Mouse (Mus musculus): ENCODE measurements around the gene Foxl1.

GRCm38 (mm10) chr8:121088281-121088680, 39.5 kb upstream of the Foxl1 start:
- no peak for TF ChIP-seq POLR2A (IDR thresholded peaks at IDR 0.05; ENCODE audit: low read depth, low read length)
- TF ChIP-seq CTCF (conservative IDR thresholded peaks at IDR 0.05 in 1 of 2, IDR thresholded peaks at IDR 0.05 in 1 of 2; ENCODE audit: low read depth in 2 of 2, low read length in 2 of 2) = no peak
- TF ChIP-seq SMC3 (IDR thresholded peaks at IDR 0.05; ENCODE audit: low read depth, low read length) = no peak
- no peak for TF ChIP-seq ZC3H11A (IDR thresholded peaks at IDR 0.05; ENCODE audit: low read depth, low read length)
- no peak for TF ChIP-seq TBP (conservative IDR thresholded peaks at IDR 0.05; ENCODE audit: low read depth, low read length)
- no peak for TF ChIP-seq MEF2A (IDR thresholded peaks at IDR 0.05; ENCODE audit: borderline replicate concordance, low read depth, low read length)
- TF ChIP-seq HCFC1 (IDR thresholded peaks at IDR 0.05; ENCODE audit: low read depth, low read length) = no peak
- no peak for TF ChIP-seq ZNF384 (IDR thresholded peaks at IDR 0.05; ENCODE audit: low read depth, low read length)
- TF ChIP-seq PAX5 (IDR thresholded peaks at IDR 0.05; ENCODE audit: low read length) = no peak
- TF ChIP-seq POLR2AphosphoS2 (IDR thresholded peaks at IDR 0.05; ENCODE audit: low read depth, low read length) = no peak
- TF ChIP-seq EP300 (IDR thresholded peaks at IDR 0.05; ENCODE audit: low read length) = no peak
- no peak for TF ChIP-seq SIN3A (IDR thresholded peaks at IDR 0.05; ENCODE audit: low read length)

All from CH12.LX (cell line).